Comparison of ENCODE assay signal across 8 mouse cellular contexts in the genomic region with DNA sequence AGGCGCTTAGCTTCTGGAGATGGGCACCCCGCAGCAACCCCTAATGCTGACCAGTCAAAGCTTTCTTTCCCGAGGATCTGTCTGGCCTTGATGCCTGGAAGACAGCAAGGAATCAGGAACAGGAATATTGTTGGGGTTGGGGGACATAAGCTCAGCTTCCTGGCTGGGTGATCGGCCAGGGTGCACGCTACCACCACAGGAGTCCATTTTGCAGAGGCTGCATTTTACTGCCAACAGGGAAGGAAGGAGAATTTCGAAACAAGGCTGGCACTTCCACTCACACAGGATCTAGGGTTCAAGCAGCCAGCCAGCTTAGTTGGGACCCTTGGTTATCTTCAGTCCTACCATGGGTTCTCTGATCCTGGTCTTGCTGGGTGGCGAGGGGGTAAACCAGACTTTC. TPM values are rescaled to one million over a fixed set of nuclear protein-coding genes. Genes with fewer than 3 reads are reported as not detected.
A peak's percentile ranks its signal among the peaks of the same experiment; 100 is the strongest.
DNase-seq lines count a peak whose midpoint lies in the region; ATAC-seq and TF ChIP-seq lines count a peak whose summit lies in the region.

No protein-coding gene starts in this region.

- H3K9me3 ChIP-seq in heart, embryonic 14.5 days (ENCODE audit: control insufficient read depth, low read length): no peaks in the 10 kb centered on the region
- H3K9me3 ChIP-seq in G1E (replicated peaks): peaks cover 4% of the 10 kb centered on the region
- H3K9me3 ChIP-seq in hindbrain, embryonic 12.5 days (replicated peaks): 0 out of 2 replicates have a peak, but pooled peaks cover 5% of the 10 kb centered on the region
- H3K9me3 ChIP-seq in midbrain, embryonic 13.5 days: no peaks in the 10 kb centered on the region

- no peak overlapping the region for H3K9ac ChIP-seq in heart, embryonic 14.5 days (ENCODE audit: low read length)
- no peak overlapping the region for H3K9ac ChIP-seq in hindbrain, embryonic 12.5 days
- H3K9ac ChIP-seq in midbrain, embryonic 13.5 days (replicated peaks): 0 out of 2 replicates have a peak overlapping the region, but pooled peaks have one; percentile 29

- H3K4me3 ChIP-seq in heart, embryonic 14.5 days (ENCODE audit: control insufficient read depth in 1 of 2, insufficient read depth in 1 of 2, low read depth in 1 of 2, low read length in 2 of 2): no peak overlapping the region; a peak in 1 of 4 replicates
- peak overlapping the region; percentile 73; the same call in 1 of the 2 replicates for H3K4me3 ChIP-seq in G1E (ENCODE audit: low read depth, low read length)
- H3K4me3 ChIP-seq in hindbrain, embryonic 12.5 days: peak overlapping the region; percentile 60
- peak overlapping the region; percentile 60 for H3K4me3 ChIP-seq in midbrain, embryonic 13.5 days (replicated peaks)

- TF ChIP-seq CTCF in G1E (IDR thresholded peaks at IDR 0.05; ENCODE audit: low read depth, low read length): no peak

- H3K36me3 ChIP-seq in heart, embryonic 14.5 days (ENCODE audit: control insufficient read depth, insufficient read depth, low read length): peaks cover 34% of the 10 kb centered on the region
- peaks cover 46% of the 10 kb centered on the region for H3K36me3 ChIP-seq in G1E (replicated peaks)
- peaks cover 42% of the 10 kb centered on the region for H3K36me3 ChIP-seq in hindbrain, embryonic 12.5 days
- peaks cover 54% of the 10 kb centered on the region for H3K36me3 ChIP-seq in midbrain, embryonic 13.5 days

- peaks cover 0 to 4% of the 10 kb centered on the region in 2 experiments; a peak in 1 of 4 replicates for H3K4me1 ChIP-seq in heart, embryonic 14.5 days (ENCODE audit: control insufficient read depth in 2 of 2, insufficient read depth in 2 of 2, low read length in 2 of 2)
- peaks cover 27% of the 10 kb centered on the region for H3K4me1 ChIP-seq in G1E (ENCODE audit: insufficient read depth, low read depth, low read length)
- peaks cover 16% of the 10 kb centered on the region for H3K4me1 ChIP-seq in hindbrain, embryonic 12.5 days
- H3K4me1 ChIP-seq in midbrain, embryonic 13.5 days (replicated peaks): peaks cover 23% of the 10 kb centered on the region

- H3K27me3 ChIP-seq in heart, embryonic 14.5 days (ENCODE audit: control insufficient read depth, insufficient read depth, low read length): peaks cover 4% of the 10 kb centered on the region; the same call in 1 of the 2 replicates
- peaks cover 6% of the 10 kb centered on the region; the same call in 1 of the 2 replicates for H3K27me3 ChIP-seq in G1E (ENCODE audit: insufficient read depth, low read length)
- peaks cover 6% of the 10 kb centered on the region; the same call in 1 of the 2 replicates for H3K27me3 ChIP-seq in hindbrain, embryonic 12.5 days
- 0 out of 2 replicates have a peak, but pooled peaks cover 5% of the 10 kb centered on the region for H3K27me3 ChIP-seq in midbrain, embryonic 13.5 days

- no peak for ATAC-seq in heart, embryonic 14.5 days (ENCODE audit: insufficient number of reproducible peaks, insufficient read depth, low FRiP score, low read depth)
- ATAC-seq in G1E (ENCODE audit: extremely low read depth, insufficient number of reproducible peaks, low FRiP score, poor library complexity, severe bottlenecking): no peak
- ATAC-seq in hindbrain, embryonic 12.5 days (ENCODE audit: low FRiP score): no peak
- no peak for ATAC-seq in midbrain, embryonic 13.5 days

- intact Hi-C loops in heart, postnatal 25 days (cut with DNase I): loop anchor here (2.0 kb wide), 1 partner anchor 21 kb away; no protein-coding TSS in a partner anchor

- DNase-seq in heart, postnatal 25 days (ENCODE audit: low spot score): no peak
- DNase-seq in G1E (ENCODE audit: low spot score): no peak
- no peak for DNase-seq in spleen, postnatal 4 days (ENCODE audit: low spot score in 2 of 2)
- no peak for DNase-seq in urinary bladder, adult 2 months (ENCODE audit: low spot score)
- no peak for DNase-seq in testis, postnatal 14 days (ENCODE audit: low spot score)

- peak overlapping the region; percentile 85 for H3K4me2 ChIP-seq in heart, embryonic 14.5 days (ENCODE audit: low read length)
- peak overlapping the region; percentile 76 for H3K4me2 ChIP-seq in hindbrain, embryonic 12.5 days (replicated peaks)
- peak overlapping the region; percentile 74 for H3K4me2 ChIP-seq in midbrain, embryonic 13.5 days (replicated peaks)

- no peak overlapping the region for H3K27ac ChIP-seq in heart, embryonic 14.5 days (replicated peaks in 1 of 2; ENCODE audit: control insufficient read depth in 1 of 2, insufficient read depth in 1 of 2, low read depth in 2 of 2, low read length in 2 of 2)
- H3K27ac ChIP-seq in hindbrain, embryonic 12.5 days: no peak overlapping the region
- 0 out of 2 replicates have a peak overlapping the region, but pooled peaks have one; percentile 56 for H3K27ac ChIP-seq in midbrain, embryonic 13.5 days

- WGBS in heart, embryonic 14.5 days: 41% methylated on average over 7 of the region's 7 CpGs
- WGBS in hindbrain, embryonic 12.5 days: 47% methylated on average over 7 of the region's 7 CpGs
- 44% methylated on average over 7 of the region's 7 CpGs for WGBS in midbrain, embryonic 13.5 days

RNA-seq across cellular contexts. Expression of gene Ankrd13d, which starts 0.7 kb away (rescaled TPM):
- polyA plus RNA-seq in heart, embryonic 14.5 days (2014; fragmentation: Nextera tagmentation; extraction: Ambion mirVana): 1.1 and 1.4 TPM in 2 replicates
- 1 to 10 TPM; 1.2 to 1.5 TPM for total RNA-seq in heart, postnatal 25 days (2021)
- total RNA-seq in G1E (2014; fragmentation: Nextera tagmentation): 3.0 and 5.9 TPM in 2 replicates
- total RNA-seq in G1E (2017): 2.3 and 3.4 TPM in 2 replicates
- 0.95 and 1.1 TPM in 2 replicates for polyA plus RNA-seq in G1E (2012)
- polyA plus RNA-seq in hindbrain, embryonic 12.5 days (2016; fragmentation: Nextera tagmentation; extraction: Ambion mirVana): 17.5 and 22.1 TPM in 2 replicates
- 23.4 and 27.8 TPM in 2 replicates for polyA plus RNA-seq in midbrain, embryonic 13.5 days (2015; fragmentation: Nextera tagmentation; extraction: Ambion mirVana)
- 13.6 and 18.6 TPM in 2 replicates for polyA plus RNA-seq in urinary bladder, adult 2 months (2012; rRNA removed)

RNA-seq across cellular contexts. Expression of gene Ssh3, which starts 14.7 kb away (rescaled TPM):
- 7.6 and 8.0 TPM in 2 replicates for polyA plus RNA-seq in heart, embryonic 14.5 days (2014; fragmentation: Nextera tagmentation; extraction: Ambion mirVana)
- 1 to 10 TPM; 5.8 to 6.6 TPM for total RNA-seq in heart, postnatal 25 days (2021)
- total RNA-seq in G1E (2014; fragmentation: Nextera tagmentation): 1.9 and 2.3 TPM in 2 replicates
- total RNA-seq in G1E (2017): 5.8 and 8.9 TPM in 2 replicates
- 0.30 and 0.32 TPM in 2 replicates for polyA plus RNA-seq in G1E (2012)
- 10.1 and 10.4 TPM in 2 replicates for polyA plus RNA-seq in hindbrain, embryonic 12.5 days (2016; fragmentation: Nextera tagmentation; extraction: Ambion mirVana)
- polyA plus RNA-seq in midbrain, embryonic 13.5 days (2015; fragmentation: Nextera tagmentation; extraction: Ambion mirVana): 6.0 and 8.7 TPM in 2 replicates
- 83.3 and 90.8 TPM in 2 replicates for polyA plus RNA-seq in urinary bladder, adult 2 months (2012; rRNA removed)

RNA-seq across cellular contexts. Expression of gene Grk2, which starts 22.4 kb away (rescaled TPM):
- polyA plus RNA-seq in heart, embryonic 14.5 days (2014; fragmentation: Nextera tagmentation; extraction: Ambion mirVana): 12.1 and 12.8 TPM in 2 replicates
- 10 to 100 TPM; 49.3 to 57.9 TPM for total RNA-seq in heart, postnatal 25 days (2021)
- total RNA-seq in G1E (2014; fragmentation: Nextera tagmentation) (141 and 149 TPM in 2 replicates), G1E (2017) (225 and 341 TPM in 2 replicates)
- polyA plus RNA-seq in G1E (2012): 335 and 342 TPM in 2 replicates
- 21.8 and 22.0 TPM in 2 replicates for polyA plus RNA-seq in hindbrain, embryonic 12.5 days (2016; fragmentation: Nextera tagmentation; extraction: Ambion mirVana)
- polyA plus RNA-seq in midbrain, embryonic 13.5 days (2015; fragmentation: Nextera tagmentation; extraction: Ambion mirVana): 18.0 and 20.9 TPM in 2 replicates
- 69.4 and 74.6 TPM in 2 replicates for polyA plus RNA-seq in urinary bladder, adult 2 months (2012; rRNA removed)

RNA-seq across cellular contexts. Expression of gene Pold4, which starts 52.0 kb away (rescaled TPM):
- 20.9 and 26.8 TPM in 2 replicates for polyA plus RNA-seq in heart, embryonic 14.5 days (2014; fragmentation: Nextera tagmentation; extraction: Ambion mirVana)
- 10 to 100 TPM in 1 of 2 experiments, 1 to 10 TPM in 1; 9.7 to 11.1 TPM for total RNA-seq in heart, postnatal 25 days (2021)
- total RNA-seq in G1E (2014; fragmentation: Nextera tagmentation): 98.6 and 104 TPM in 2 replicates
- 66.2 and 89.1 TPM in 2 replicates for total RNA-seq in G1E (2017)
- polyA plus RNA-seq in G1E (2012): 26.4 and 37.1 TPM in 2 replicates
- polyA plus RNA-seq in hindbrain, embryonic 12.5 days (2016; fragmentation: Nextera tagmentation; extraction: Ambion mirVana): 16.2 and 17.2 TPM in 2 replicates
- 14.5 and 15.3 TPM in 2 replicates for polyA plus RNA-seq in midbrain, embryonic 13.5 days (2015; fragmentation: Nextera tagmentation; extraction: Ambion mirVana)
- 76.4 and 82.1 TPM in 2 replicates for polyA plus RNA-seq in urinary bladder, adult 2 months (2012; rRNA removed)

Comparison
In these comparisons a context has a peak if more than half of its experiments do, and no peak if none do; other contexts are left out.
1. H3K4me3 ChIP-seq: peak in G1E (single experiment), hindbrain, embryonic 12.5 days (single experiment) and midbrain, embryonic 13.5 days (single experiment); none in heart, embryonic 14.5 days (0 of 2).
2. Peak in every context shown above with its lines, with median percentiles within 50 percentile points of each other: H3K4me2 ChIP-seq.